Comparison of ENCODE assay signal across 9 mouse cellular contexts in the genomic region with DNA sequence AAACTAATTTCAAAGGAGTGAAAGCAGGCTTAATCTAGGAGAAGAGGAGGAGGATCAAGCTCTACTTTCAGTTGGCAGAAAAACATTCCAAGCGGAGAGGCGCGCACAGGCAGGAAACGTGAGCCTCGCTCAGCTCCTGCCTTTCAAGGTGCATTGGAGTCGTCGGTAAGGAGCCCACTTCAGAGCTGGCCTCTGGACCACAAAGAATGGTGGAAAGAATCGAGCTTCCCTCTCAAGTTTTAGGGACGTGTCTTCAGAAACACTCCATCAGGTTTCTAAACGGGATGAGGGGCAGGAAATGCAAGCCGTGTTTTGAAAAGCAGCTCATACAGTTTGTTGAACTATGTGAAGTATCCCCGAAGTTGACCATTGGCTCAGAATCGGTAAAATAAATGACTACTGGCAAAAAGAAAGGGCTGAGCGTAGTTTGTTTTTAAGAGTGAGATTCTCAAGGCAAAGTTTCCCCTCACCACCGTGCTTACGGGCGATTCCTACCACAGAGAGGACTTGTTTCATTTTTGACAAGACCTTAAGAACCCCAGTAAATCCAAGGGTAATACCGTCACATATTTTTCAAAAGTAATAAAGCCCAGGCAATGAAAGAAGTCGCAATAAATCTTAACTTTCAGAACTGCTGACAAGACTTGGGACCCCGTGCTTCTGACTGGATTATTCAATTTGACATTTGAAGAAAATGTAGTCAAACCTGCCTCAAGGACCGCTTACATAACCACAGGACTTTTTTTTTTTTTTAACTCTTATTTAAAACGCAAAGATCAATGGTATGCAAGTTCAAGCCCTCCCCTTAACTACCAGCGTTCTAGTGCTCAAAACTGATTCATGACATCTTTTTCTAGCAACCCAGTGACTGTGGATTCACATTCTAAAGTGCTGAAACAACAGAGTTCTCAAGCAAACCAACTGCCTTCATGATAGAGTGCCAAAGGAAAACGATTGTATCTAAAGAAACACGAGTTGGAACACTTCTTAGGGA. TPM values are rescaled to one million over a fixed set of nuclear protein-coding genes. Genes with fewer than 3 reads are reported as not detected.
DNase-seq lines count a peak whose midpoint lies in the region; ATAC-seq and TF ChIP-seq lines count a peak whose summit lies in the region.
"Had no signal": no experiment of that assay in that cellular context is flagged by ENCODE, and none has a peak within 500 bp of the region (broad histone marks: within the 10 kb centered on the region; RNA-seq: fewer than 3 reads in every experiment).

No protein-coding gene starts in this region.

- H3K36me3 ChIP-seq in midbrain, postnatal 0 days (ENCODE audit: insufficient read depth, low read length): no peaks in the 10 kb centered on the region
- H3K36me3 ChIP-seq in midbrain, embryonic 11.5 days (ENCODE audit: control insufficient read depth, insufficient read depth, low read length): no peaks in the 10 kb centered on the region
- H3K36me3 ChIP-seq in splenic B cell, adult 2 months (ENCODE audit: control insufficient read depth, insufficient read depth, low read length, poor library complexity, severe bottlenecking): no peaks in the 10 kb centered on the region
- H3K36me3 ChIP-seq in midbrain, embryonic 13.5 days: no peaks in the 10 kb centered on the region

- no peak overlapping the region for H3K27ac ChIP-seq in midbrain, postnatal 0 days (ENCODE audit: low read depth, low read length)
- no peak overlapping the region for H3K27ac ChIP-seq in midbrain, embryonic 11.5 days (ENCODE audit: low read depth, low read length)
- H3K27ac ChIP-seq in midbrain, embryonic 13.5 days: no peak overlapping the region

- H3K27me3 ChIP-seq in midbrain, postnatal 0 days (ENCODE audit: insufficient read depth, low read length): no peaks in the 10 kb centered on the region
- no peaks in the 10 kb centered on the region; the same call in 1 of the 2 replicates for H3K27me3 ChIP-seq in midbrain, embryonic 11.5 days (ENCODE audit: control insufficient read depth, insufficient read depth, low read length)
- H3K27me3 ChIP-seq in splenic B cell, adult 2 months (ENCODE audit: control insufficient read depth, insufficient read depth, low read length, poor library complexity, severe bottlenecking): no peaks in the 10 kb centered on the region
- H3K27me3 ChIP-seq in midbrain, embryonic 13.5 days: no peaks in the 10 kb centered on the region

- H3K4me3 ChIP-seq in midbrain, postnatal 0 days (ENCODE audit: low read depth, low read length): no peak overlapping the region
- H3K4me3 ChIP-seq in midbrain, embryonic 11.5 days (ENCODE audit: low read depth, low read length): no peak overlapping the region
- H3K4me3 ChIP-seq in midbrain, embryonic 13.5 days (replicated peaks): no peak overlapping the region

- ATAC-seq in midbrain, postnatal 0 days (ENCODE audit: low FRiP score): no peak
- ATAC-seq in midbrain, embryonic 11.5 days (ENCODE audit: low FRiP score): no peak
- no peak for ATAC-seq in midbrain, embryonic 13.5 days

- peak; percentile 33 for DNase-seq in adrenal gland, adult 2 months
- DNase-seq in adrenal gland, adult 18-20 months (ENCODE audit: low spot score in 2 of 2): no peak
- no peak for DNase-seq in midbrain, postnatal 0 days (ENCODE audit: low spot score)
- no peak for DNase-seq in midbrain, embryonic 11.5 days (ENCODE audit: low spot score, missing footprints)
- DNase-seq in kidney, postnatal 4 days: peak; percentile 27 to 39
- DNase-seq in splenic B cell, adult 2 months (ENCODE audit: low read depth, low spot score): peak; percentile 36
- no peak for DNase-seq in embryo, embryonic 10.5 days (ENCODE audit: low spot score)
- DNase-seq: cerebellum, adult 11-12 months had no signal

- 53% methylated on average over 25 of the region's 25 CpGs for WGBS in midbrain, postnatal 0 days
- 59% methylated on average over 25 of the region's 25 CpGs for WGBS in midbrain, embryonic 11.5 days
- WGBS in midbrain, embryonic 13.5 days: 57% methylated on average over 25 of the region's 25 CpGs

- peak overlapping the region; percentile 13; the same call in 1 of the 2 replicates for H3K4me2 ChIP-seq in midbrain, postnatal 0 days (ENCODE audit: low read depth, low read length, poor library complexity, severe bottlenecking)
- no peak overlapping the region for H3K4me2 ChIP-seq in midbrain, embryonic 11.5 days
- H3K4me2 ChIP-seq in midbrain, embryonic 13.5 days (replicated peaks): no peak overlapping the region

- no peaks in the 10 kb centered on the region for H3K9me3 ChIP-seq in midbrain, postnatal 0 days (ENCODE audit: low read length)
- no peaks in the 10 kb centered on the region for H3K9me3 ChIP-seq in midbrain, embryonic 11.5 days (ENCODE audit: control insufficient read depth, low read length)
- H3K9me3 ChIP-seq in midbrain, embryonic 13.5 days: no peaks in the 10 kb centered on the region

- peaks cover 6% of the 10 kb centered on the region; the same call in 1 of the 2 replicates for H3K4me1 ChIP-seq in midbrain, postnatal 0 days (ENCODE audit: insufficient read depth, low read length)
- H3K4me1 ChIP-seq in midbrain, embryonic 11.5 days (ENCODE audit: control insufficient read depth, insufficient read depth, low read length): no peaks in the 10 kb centered on the region; the same call in 1 of the 2 replicates
- peaks cover 5% of the 10 kb centered on the region for H3K4me1 ChIP-seq in midbrain, embryonic 13.5 days (replicated peaks)

- H3K9ac ChIP-seq in midbrain, postnatal 0 days (replicated peaks; ENCODE audit: low read length, poor library complexity, severe bottlenecking): no peak overlapping the region
- no peak overlapping the region for H3K9ac ChIP-seq in midbrain, embryonic 11.5 days (ENCODE audit: low read length)
- no peak overlapping the region for H3K9ac ChIP-seq in midbrain, embryonic 13.5 days (replicated peaks)

- no peak for TF ChIP-seq CTCF in midbrain, postnatal 0 days (IDR thresholded peaks at IDR 0.05)

RNA-seq across cellular contexts. Expression of a gene that starts 21.9 kb away (rescaled TPM):
- total RNA-seq in adrenal gland, adult 2 months (2021): 10 to 100 TPM; 10.7 to 22.7 TPM
- polyA plus RNA-seq in adrenal gland, adult 2 months (2012; rRNA removed): 41.4 and 52.0 TPM in 2 replicates
- total RNA-seq in adrenal gland, adult 18-20 months (2021): 10 to 100 TPM; 11.1 to 20.0 TPM
- 68.4 and 72.1 TPM in 2 replicates for total RNA-seq in midbrain, postnatal 0 days (2014; rRNA removed)
- polyA plus RNA-seq in midbrain, postnatal 0 days (2015; fragmentation: Nextera tagmentation; extraction: Ambion mirVana): 102 and 107 TPM in 2 replicates
- polyA plus RNA-seq in midbrain, embryonic 11.5 days (2014; fragmentation: Nextera tagmentation; extraction: Ambion mirVana): 28.8 and 30.5 TPM in 2 replicates
- 88.9 and 96.5 TPM in 2 replicates for polyA plus RNA-seq in midbrain, embryonic 13.5 days (2015; fragmentation: Nextera tagmentation; extraction: Ambion mirVana)

Comparison
In these comparisons a context has a peak if more than half of its experiments do, and no peak if none do; other contexts are left out.
1. DNase-seq: peak in adrenal gland, adult 2 months (single experiment), kidney, postnatal 4 days (2 of 2) and splenic B cell, adult 2 months (single experiment); none in adrenal gland, adult 18-20 months (0 of 2), midbrain, postnatal 0 days (single experiment), midbrain, embryonic 11.5 days (single experiment) and embryo, embryonic 10.5 days (single experiment).